Mouse (Mus musculus): ENCODE data around the gene Stx1b. TPM values are rescaled to one million over a fixed set of nuclear protein-coding genes. Genes with fewer than 3 reads are reported as not detected.
A peak's percentile ranks its signal among the peaks of the same experiment; 100 is the strongest.

The Stx1b gene
- polyA plus RNA-seq (2015; fragmentation: Nextera tagmentation; extraction: Ambion mirVana): 0.25 and 0.40 TPM in 2 replicates

DNA sequence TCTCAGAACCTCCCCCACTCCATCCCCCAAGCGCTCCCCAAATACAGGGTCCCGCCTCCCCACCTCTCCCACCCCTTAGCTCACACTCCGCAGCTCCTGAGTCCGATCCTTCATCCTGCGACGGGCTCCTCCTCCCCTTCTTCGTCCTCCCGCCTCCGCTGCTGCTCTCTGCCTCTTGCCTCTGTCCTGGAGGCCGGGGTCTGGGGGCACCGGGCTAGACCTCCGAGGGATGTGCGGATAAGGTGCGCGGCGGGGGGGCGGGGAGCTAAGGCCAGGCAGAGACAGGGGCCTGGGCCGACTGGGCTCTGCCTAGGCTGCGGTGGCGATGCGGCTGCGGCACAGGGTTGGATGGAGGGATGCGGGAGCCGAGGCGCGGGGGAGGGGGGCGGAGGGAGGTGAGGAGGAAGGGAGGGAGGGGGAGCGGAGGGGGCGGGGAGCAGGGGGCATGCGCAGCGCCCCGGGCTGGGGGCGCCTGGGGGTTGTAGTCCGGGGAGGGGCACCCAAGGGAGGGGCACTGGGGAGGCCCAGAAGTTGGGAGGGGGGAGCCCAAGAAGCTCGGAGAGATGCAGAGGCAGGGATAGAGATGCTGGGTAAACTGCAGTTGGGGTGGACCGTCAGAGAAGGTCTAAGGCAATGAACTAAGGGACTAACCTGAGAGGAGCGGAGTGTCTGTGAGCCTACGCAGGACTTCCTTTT lies at the start of gene Stx1b, which contains the start of gene Stx4a:
TSS of gene Stx1b (minus strand) at position 374 of the 696 bp plus-strand sequence.
TSS of gene Stx4a (plus strand) at position 119 of the 696 bp plus-strand sequence.
- WGBS (ENCODE audit: insufficient replicate concordance): 14% methylated on average over 36 of the region's 38 CpGs
- ATAC-seq (ENCODE audit: low read depth): no peak
- peak within 1 kb of the TSS; percentile 31 for H3K4me2 ChIP-seq (ENCODE audit: low read depth, low read length)
- no peaks in the 10 kb centered on the region for H3K9me3 ChIP-seq (replicated peaks; ENCODE audit: control insufficient read depth, low read length)
- no peaks in the 10 kb centered on the region for H3K36me3 ChIP-seq (ENCODE audit: control insufficient read depth, insufficient read depth)
- no peak within 1 kb of the TSS for H3K27ac ChIP-seq (ENCODE audit: low read length)
- H3K27me3 ChIP-seq (ENCODE audit: control insufficient read depth, insufficient read depth, low read depth, low read length): peaks cover 9% of the 10 kb centered on the region
- H3K4me1 ChIP-seq (ENCODE audit: control insufficient read depth, low read depth, low read length): no peaks in the 10 kb centered on the region
- peak within 1 kb of the TSS; percentile 25; the same call in 1 of the 2 replicates for H3K4me3 ChIP-seq (ENCODE audit: low read depth, low read length)
- no peak within 1 kb of the TSS for H3K9ac ChIP-seq (ENCODE audit: low read depth, low read length)

DNA sequence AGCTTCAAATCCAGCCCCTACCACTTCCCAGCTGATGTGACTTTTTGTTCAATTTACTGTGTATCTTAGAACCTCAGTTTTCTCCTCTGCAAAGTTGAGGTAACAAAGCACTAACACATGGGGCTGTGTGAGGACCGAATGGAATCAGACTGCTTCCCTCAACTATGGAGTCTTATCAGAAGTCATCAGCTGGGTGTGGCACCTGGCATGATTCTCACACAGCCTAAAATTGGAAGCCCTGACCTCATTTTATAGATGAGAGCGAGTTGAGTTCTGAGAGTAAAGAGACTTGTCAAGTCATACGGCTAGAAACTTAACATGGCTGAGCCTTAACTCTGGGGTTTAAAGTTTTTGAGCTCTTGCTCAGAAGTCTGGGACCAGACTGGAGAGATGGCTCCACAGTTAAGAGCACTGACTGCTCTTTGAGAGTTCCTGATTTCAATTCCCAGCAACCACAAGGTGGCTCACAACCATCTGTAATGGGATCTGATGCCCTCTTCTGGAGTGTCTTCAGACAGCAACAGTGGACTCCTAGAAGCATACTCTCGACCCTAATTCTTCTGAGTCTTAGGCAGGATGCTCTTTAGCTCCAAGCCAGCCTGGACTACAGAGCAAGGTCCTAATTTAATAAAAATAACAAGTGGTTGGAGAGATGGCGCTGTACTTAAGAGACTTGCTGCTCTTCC lies 45.9 kb upstream of the Stx1b start:
- H3K4me1 ChIP-seq (ENCODE audit: control insufficient read depth, low read depth, low read length): peaks cover 25% of the 10 kb centered on the region
- no peak overlapping the region for H3K4me3 ChIP-seq (ENCODE audit: low read depth, low read length)
- no peak overlapping the region for H3K9ac ChIP-seq (ENCODE audit: low read depth, low read length)
- no peaks in the 10 kb centered on the region for H3K9me3 ChIP-seq (replicated peaks; ENCODE audit: control insufficient read depth, low read length)
- 47% methylated on average over 5 of the region's 5 CpGs for WGBS (ENCODE audit: insufficient replicate concordance)
- peaks cover 22% of the 10 kb centered on the region for H3K36me3 ChIP-seq (ENCODE audit: control insufficient read depth, insufficient read depth)
- no peak overlapping the region for H3K4me2 ChIP-seq (ENCODE audit: low read depth, low read length)
- no peaks in the 10 kb centered on the region for H3K27me3 ChIP-seq (ENCODE audit: control insufficient read depth, insufficient read depth, low read depth, low read length)
- ATAC-seq (ENCODE audit: low read depth): no peak
- no peak overlapping the region for H3K27ac ChIP-seq (ENCODE audit: low read length)

DNA sequence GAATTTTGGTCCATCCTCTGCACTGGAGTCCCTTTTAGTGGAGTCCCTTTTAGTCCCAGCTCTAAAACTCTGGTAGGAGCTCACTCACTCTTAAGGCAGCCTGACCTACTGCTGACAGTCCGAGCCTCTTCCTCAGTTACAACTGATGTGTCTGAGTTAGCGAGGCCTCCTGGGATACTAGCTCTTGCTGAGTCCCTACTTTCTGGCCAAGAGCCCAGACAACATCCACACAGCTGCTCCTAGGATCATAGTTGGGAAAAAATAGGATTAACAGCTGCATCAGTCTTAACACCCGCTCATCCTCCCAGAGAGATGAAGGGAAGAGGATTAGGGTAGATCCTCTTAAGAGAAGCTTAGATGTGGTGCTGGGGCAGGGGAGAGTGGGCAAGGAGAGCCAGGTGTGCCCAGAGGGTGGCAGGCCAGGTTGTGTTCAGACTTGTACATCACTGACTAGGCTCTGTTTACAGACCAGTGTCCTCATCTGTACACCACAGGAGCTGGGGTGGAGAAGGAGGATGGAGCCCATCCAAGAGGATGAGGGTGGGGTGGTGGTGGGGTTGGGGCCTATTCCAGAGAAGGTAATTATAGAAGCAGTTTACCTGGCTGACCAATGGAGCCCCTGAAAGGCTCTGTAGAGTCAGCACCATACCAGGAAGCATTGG lies 44.9 kb upstream of the Stx1b start:
- Histone ChIP-seq H3K27me3 (ENCODE audit: control insufficient read depth, insufficient read depth, low read depth, low read length) (no peaks in the 10 kb centered on the region), H3K4me3 (ENCODE audit: low read depth, low read length) (no peak overlapping the region), H3K27ac (ENCODE audit: low read length) (no peak overlapping the region), H3K9ac (ENCODE audit: low read depth, low read length) (no peak overlapping the region), H3K4me1 (ENCODE audit: control insufficient read depth, low read depth, low read length) (peaks cover 16% of the 10 kb centered on the region), H3K36me3 (ENCODE audit: control insufficient read depth, insufficient read depth) (peaks cover 22% of the 10 kb centered on the region), H3K9me3 (replicated peaks; ENCODE audit: control insufficient read depth, low read length) (no peaks in the 10 kb centered on the region), H3K4me2 (ENCODE audit: low read depth, low read length) (no peak overlapping the region)
- ATAC-seq (ENCODE audit: low read depth): 0 out of 2 replicates have a peak, but pooled peaks have one; percentile 11
- WGBS (ENCODE audit: insufficient replicate concordance): 85% methylated on average over 3 of the region's 3 CpGs

DNA sequence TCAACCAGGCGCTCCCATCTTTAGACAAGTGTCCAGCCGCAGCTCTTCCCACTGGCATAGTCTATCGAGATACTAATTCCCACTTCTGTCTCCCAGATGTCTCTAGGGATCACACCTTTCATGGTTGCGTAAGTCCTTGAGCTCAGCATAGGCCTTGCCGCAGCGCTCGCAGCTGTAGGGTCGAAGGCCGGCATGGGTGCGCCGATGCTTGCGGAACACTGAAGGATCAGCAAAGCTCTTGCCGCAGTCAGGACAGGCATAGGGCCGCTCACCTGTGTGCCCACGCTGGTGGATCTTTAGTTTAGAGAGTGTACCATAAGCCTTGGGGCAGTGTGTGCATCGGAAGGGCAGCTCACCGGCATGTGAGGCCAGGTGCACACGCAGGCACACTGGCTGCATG lies 43.3 kb upstream of the Stx1b start:
- H3K4me3 ChIP-seq (ENCODE audit: low read depth, low read length): no peak overlapping the region
- no peak overlapping the region for H3K4me2 ChIP-seq (ENCODE audit: low read depth, low read length)
- WGBS (ENCODE audit: insufficient replicate concordance): 91% methylated on average over 18 of the region's 18 CpGs
- no peak overlapping the region for H3K9ac ChIP-seq (ENCODE audit: low read depth, low read length)
- no peaks in the 10 kb centered on the region for H3K9me3 ChIP-seq (replicated peaks; ENCODE audit: control insufficient read depth, low read length)
- H3K4me1 ChIP-seq (ENCODE audit: control insufficient read depth, low read depth, low read length): peaks cover 9% of the 10 kb centered on the region
- peaks cover 22% of the 10 kb centered on the region for H3K36me3 ChIP-seq (ENCODE audit: control insufficient read depth, insufficient read depth)
- H3K27ac ChIP-seq (ENCODE audit: low read length): no peak overlapping the region
- no peaks in the 10 kb centered on the region for H3K27me3 ChIP-seq (ENCODE audit: control insufficient read depth, insufficient read depth, low read depth, low read length)
- no peak for ATAC-seq (ENCODE audit: low read depth)

DNA sequence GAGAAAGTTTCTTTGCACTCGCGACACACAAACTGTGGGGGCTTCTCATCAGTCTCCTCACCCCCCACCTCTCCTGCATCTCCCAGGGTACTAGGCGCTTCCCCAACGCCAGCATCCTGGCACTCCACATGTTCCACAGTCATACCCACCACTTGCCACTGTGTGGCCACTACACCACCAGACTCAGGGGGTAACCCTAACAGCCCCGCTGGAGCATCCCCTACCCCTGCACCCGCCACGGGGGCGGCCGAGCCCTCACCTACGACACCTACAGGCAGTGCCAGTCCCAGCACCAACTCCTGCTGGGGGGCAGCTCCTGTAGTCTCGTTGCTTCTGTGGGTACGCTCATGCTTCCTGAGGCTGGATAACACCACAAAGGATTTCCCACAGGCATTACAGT lies 42.1 kb upstream of the Stx1b start:
- peaks cover 6% of the 10 kb centered on the region for H3K4me1 ChIP-seq (ENCODE audit: control insufficient read depth, low read depth, low read length)
- no peaks in the 10 kb centered on the region for H3K27me3 ChIP-seq (ENCODE audit: control insufficient read depth, insufficient read depth, low read depth, low read length)
- peaks cover 22% of the 10 kb centered on the region for H3K36me3 ChIP-seq (ENCODE audit: control insufficient read depth, insufficient read depth)
- ATAC-seq (ENCODE audit: low read depth): no peak
- H3K9me3 ChIP-seq (replicated peaks; ENCODE audit: control insufficient read depth, low read length): no peaks in the 10 kb centered on the region
- no peak overlapping the region for H3K4me3 ChIP-seq (ENCODE audit: low read depth, low read length)
- no peak overlapping the region for H3K27ac ChIP-seq (ENCODE audit: low read length)
- WGBS (ENCODE audit: insufficient replicate concordance): 84% methylated on average over 12 of the region's 12 CpGs
- H3K9ac ChIP-seq (ENCODE audit: low read depth, low read length): no peak overlapping the region
- no peak overlapping the region for H3K4me2 ChIP-seq (ENCODE audit: low read depth, low read length)

DNA sequence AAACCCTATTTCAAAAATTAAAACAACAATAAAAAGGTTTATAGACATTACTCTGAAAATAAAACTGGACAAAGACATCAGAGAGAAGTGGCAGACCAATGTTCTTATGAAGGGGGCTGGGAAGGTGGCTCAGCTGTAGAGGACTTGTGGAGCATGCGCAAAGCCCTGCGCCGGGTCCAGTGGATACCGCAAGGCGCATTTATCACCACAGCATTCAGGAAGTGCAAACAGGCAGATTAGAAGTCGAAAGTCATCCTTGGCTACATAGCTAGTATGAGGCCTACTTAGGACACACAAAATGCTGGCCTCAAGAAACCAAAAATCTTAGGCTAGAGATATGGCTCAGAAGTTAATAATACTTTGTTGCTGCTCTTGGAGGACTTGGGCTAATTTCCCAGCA lies 33.9 kb upstream of the Stx1b start:
- Histone ChIP-seq H3K4me3 (ENCODE audit: low read depth, low read length) (no peak overlapping the region), H3K27me3 (ENCODE audit: control insufficient read depth, insufficient read depth, low read depth, low read length) (no peaks in the 10 kb centered on the region)

DNA sequence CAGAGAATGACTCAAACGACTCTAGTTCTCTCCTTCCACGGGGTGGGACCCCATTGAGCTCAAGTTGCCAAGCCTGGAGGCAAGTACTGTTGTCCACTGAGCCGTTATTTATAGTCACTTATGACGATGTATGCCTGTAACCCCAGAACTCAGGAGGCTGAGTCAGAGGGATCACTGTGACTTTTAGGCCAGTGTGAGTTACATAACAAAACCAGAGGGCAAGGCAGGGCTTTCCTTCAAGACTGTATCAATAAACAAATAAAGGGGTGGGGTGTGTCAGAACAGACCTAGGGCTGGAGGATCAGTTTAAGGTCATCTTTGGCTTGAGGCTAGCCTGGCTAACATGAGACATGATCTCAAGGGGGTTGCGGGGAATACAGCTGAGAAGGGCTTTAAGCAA lies 26.6 kb upstream of the Stx1b start:
- Histone ChIP-seq H3K4me1 (ENCODE audit: control insufficient read depth, low read depth, low read length) (peaks cover 4% of the 10 kb centered on the region), H3K4me2 (ENCODE audit: low read depth, low read length) (no peak overlapping the region), H3K9ac (ENCODE audit: low read depth, low read length) (no peak overlapping the region), H3K27me3 (ENCODE audit: control insufficient read depth, insufficient read depth, low read depth, low read length) (no peaks in the 10 kb centered on the region), H3K27ac (ENCODE audit: low read length) (no peak overlapping the region), H3K4me3 (ENCODE audit: low read depth, low read length) (no peak overlapping the region), H3K36me3 (ENCODE audit: control insufficient read depth, insufficient read depth) (no peaks in the 10 kb centered on the region; the same call in 1 of the 2 replicates), H3K9me3 (replicated peaks; ENCODE audit: control insufficient read depth, low read length) (no peaks in the 10 kb centered on the region)
- ATAC-seq (ENCODE audit: low read depth): no peak
- 60% methylated on average over 5 of the region's 5 CpGs for WGBS (ENCODE audit: insufficient replicate concordance)

More for the DNA sequence above, 33.9 kb upstream of the Stx1b start:
- Histone ChIP-seq H3K36me3 (ENCODE audit: control insufficient read depth, insufficient read depth) (no peaks in the 10 kb centered on the region), H3K27ac (ENCODE audit: low read length) (no peak overlapping the region), H3K4me2 (ENCODE audit: low read depth, low read length) (no peak overlapping the region), H3K9me3 (replicated peaks; ENCODE audit: control insufficient read depth, low read length) (no peaks in the 10 kb centered on the region), H3K9ac (ENCODE audit: low read depth, low read length) (no peak overlapping the region), H3K4me1 (ENCODE audit: control insufficient read depth, low read depth, low read length) (no peaks in the 10 kb centered on the region; the same call in 1 of the 2 replicates)
- 25% methylated on average over 6 of the region's 6 CpGs for WGBS (ENCODE audit: insufficient replicate concordance)
- ATAC-seq (ENCODE audit: low read depth): no peak; the same call in 1 of the 2 replicates

DNA sequence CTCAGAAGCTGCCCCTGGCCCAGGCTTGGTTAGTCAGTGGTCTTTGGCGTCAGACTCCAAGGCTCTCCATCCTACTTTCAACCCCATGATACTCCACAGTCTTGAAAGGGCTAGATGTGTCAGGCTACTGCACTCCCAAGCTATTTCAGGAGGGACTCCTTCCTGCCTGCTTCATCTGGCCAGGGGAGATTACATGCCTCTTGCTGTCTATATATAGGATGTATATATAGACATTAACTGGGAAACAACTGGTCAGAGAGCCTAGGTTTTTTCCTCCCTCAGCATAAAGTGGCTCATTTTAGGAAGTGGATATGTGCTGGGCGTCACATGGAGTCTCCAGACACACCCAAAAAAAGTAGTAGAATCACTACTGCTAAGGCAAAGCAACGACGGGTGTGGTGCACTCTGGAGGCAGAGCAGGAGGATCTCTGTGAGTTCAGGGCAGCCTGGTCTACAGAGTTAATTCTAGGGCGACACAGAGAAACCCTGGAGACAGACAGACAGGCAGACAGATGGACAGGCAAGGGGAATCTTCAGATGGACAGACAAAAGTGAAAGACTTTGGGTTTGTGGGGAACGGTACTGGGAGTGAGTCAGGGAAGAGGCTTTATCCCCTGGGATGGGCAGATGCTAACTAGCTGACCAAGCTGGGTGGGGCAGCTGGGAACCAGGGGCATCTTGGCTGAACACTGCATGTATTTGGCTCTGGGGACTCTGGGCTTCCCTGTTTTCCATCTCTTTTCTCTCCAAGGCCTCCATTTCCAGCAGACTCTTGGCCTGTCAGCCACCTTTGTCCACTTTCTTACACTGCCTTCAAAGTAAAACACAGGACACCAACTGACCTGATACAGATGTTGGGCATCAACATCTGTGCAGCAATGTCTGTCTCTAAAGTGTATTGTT lies 25.9 kb upstream of the Stx1b start:
- peak; percentile 48 for ATAC-seq (ENCODE audit: low read depth)
- H3K27ac ChIP-seq (ENCODE audit: low read length): no peak overlapping the region; the same call in 1 of the 2 replicates

More for the DNA sequence above, 25.9 kb upstream of the Stx1b start:
- Histone ChIP-seq H3K27me3 (ENCODE audit: control insufficient read depth, insufficient read depth, low read depth, low read length) (no peaks in the 10 kb centered on the region), H3K4me2 (ENCODE audit: low read depth, low read length) (no peak overlapping the region), H3K9me3 (replicated peaks; ENCODE audit: control insufficient read depth, low read length) (no peaks in the 10 kb centered on the region), H3K36me3 (ENCODE audit: control insufficient read depth, insufficient read depth) (no peaks in the 10 kb centered on the region; the same call in 1 of the 2 replicates), H3K9ac (ENCODE audit: low read depth, low read length) (no peak overlapping the region), H3K4me1 (ENCODE audit: control insufficient read depth, low read depth, low read length) (peaks cover 4% of the 10 kb centered on the region), H3K4me3 (ENCODE audit: low read depth, low read length) (no peak overlapping the region)
- 31% methylated on average over 6 of the region's 6 CpGs for WGBS (ENCODE audit: insufficient replicate concordance)

Measured in liver, embryonic 16.5 days (tissue).